Mouse (Mus musculus): Measurements from ENCODE around the gene Gm5916. TPM values are rescaled to one million over a fixed set of nuclear protein-coding genes. Genes with fewer than 3 reads are reported as not detected.

The Gm5916 gene
- polyA plus RNA-seq (2017; shearing (Covaris generic)), result not detected

DNA sequence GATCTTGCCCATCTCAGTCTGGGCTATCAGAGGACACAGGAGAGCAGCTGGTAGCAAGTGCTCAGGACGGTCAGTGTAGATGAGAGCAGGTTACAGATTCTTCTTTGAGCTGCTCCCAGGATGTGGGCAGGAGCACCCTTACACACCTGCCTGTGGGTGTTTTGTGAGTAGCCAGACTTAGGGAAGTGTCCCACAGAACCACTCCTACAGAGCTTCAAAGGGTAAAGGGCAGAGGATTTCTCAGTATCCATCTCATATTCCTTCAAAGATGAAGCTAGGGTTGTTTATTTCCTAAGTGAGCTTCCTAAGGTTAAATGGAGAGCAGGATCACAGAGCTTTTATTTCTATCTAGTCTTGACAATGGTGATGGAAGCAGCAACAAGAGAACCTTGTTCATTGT, at the start of gene Gm5916:
Gene Gm5916 (minus strand): TSS at position 101 of the 400 bp plus-strand sequence.
- ATAC-seq, result no peak

Other genes starting within 250 kb of the Gm5916 start
- not detected for gene 9230113P08Rik, start 220.4 kb downstream of the Gm5916 start, polyA plus RNA-seq (2017; shearing (Covaris generic))

Measured in CD4-positive, CD25-positive, alpha-beta regulatory T cell, adult 4 months (primary cell).